Mouse (Mus musculus): ENCODE measurements around the gene Tars2. TPM values are rescaled to one million over a fixed set of nuclear protein-coding genes. Genes with fewer than 3 reads are reported as not detected.

The Tars2 gene
- polyA plus RNA-seq, 1 experiment, result 65.2 TPM

DNA sequence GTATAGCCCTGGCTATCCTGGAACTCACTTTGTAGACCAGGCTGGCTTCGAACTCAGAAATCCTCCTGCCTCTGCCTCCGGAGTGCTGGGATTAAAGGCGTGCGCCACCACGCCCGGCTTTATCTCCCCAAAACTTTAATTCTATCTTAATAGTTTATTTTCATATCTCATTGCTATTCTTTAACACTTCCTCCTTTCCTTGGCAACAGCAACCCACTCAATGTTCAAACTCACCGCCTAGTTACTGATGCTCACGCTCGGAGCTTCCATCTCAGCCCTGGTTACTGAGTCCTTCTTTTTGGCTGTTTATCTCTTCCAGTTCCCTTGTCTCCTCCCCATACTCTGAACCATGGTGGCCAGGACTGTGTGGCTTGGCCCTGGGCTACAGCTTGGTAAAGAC, 27.7 kb downstream of the Tars2 start:
- H3K27ac ChIP-seq (ENCODE audit: control insufficient read depth, insufficient read depth, low read depth, low read length, poor library complexity), result no peak overlapping the region
- TF ChIP-seq POLR2A (IDR thresholded peaks at IDR 0.05; ENCODE audit: borderline replicate concordance, control insufficient read depth, low read depth, low read length) (no peak), CTCF (IDR thresholded peaks at IDR 0.05; ENCODE audit: control insufficient read depth, insufficient read depth, low read length) (no peak)
- H3K4me3 ChIP-seq (replicated peaks; ENCODE audit: control insufficient read depth, low read depth, low read length), result no peak overlapping the region
- H3K4me1 ChIP-seq (ENCODE audit: control insufficient read depth, insufficient read depth, low read length), result no peaks in the 10 kb centered on the region
- WGBS, result 69% methylated on average over 9 of the region's 9 CpGs

DNA sequence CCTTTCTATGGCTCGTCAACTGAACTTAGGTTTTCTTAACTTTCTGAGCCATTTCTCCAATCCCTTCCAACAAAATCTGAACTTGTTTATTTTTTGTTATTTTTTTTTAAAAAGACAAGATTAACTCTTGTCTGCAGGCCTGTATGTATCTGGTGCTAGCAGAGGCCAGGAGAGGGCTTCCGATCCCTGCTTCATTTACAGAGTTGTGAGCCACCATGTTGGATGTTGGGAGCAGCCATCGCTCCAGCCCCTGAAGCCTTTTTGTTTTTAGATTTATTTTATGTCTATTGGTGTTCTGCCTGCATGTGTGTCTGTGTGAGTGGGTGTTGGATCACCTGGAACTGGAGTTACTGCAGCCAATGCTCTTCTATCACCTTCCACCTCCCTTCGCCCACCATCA, 28.2 kb downstream of the Tars2 start:
- 91% methylated on average over 4 of the region's 4 CpGs for WGBS
- Histone ChIP-seq H3K4me3 (replicated peaks; ENCODE audit: control insufficient read depth, low read depth, low read length) (no peak overlapping the region), H3K4me1 (ENCODE audit: control insufficient read depth, insufficient read depth, low read length) (no peaks in the 10 kb centered on the region; the same call in 1 of the 2 replicates), H3K27ac (ENCODE audit: control insufficient read depth, insufficient read depth, low read depth, low read length, poor library complexity) (no peak overlapping the region)
- TF ChIP-seq CTCF (IDR thresholded peaks at IDR 0.05; ENCODE audit: control insufficient read depth, insufficient read depth, low read length), result no peak
- TF ChIP-seq POLR2A (IDR thresholded peaks at IDR 0.05; ENCODE audit: borderline replicate concordance, control insufficient read depth, low read depth, low read length), result no peak

DNA sequence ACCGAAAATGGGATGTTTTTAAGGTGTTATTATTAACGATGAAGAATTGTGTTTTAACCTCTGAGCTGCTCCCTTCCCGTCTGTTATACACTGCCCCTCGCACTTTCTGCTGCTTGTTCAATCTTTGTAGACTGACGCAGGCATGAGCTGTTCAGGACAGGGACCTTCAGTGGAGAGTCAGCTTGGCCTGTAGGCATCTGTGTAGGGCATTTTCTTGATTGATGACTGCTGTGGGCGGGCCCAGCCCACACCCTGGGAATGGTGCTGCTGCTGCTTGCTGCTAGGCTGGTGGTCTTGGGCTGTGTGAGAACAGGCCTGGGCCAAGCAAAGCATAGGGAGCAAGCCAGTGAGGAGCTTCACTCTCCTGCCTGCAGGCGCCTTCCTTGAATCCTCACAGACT, 29.6 kb downstream of the Tars2 start:
- no peak overlapping the region for H3K4me3 ChIP-seq (replicated peaks; ENCODE audit: control insufficient read depth, low read depth, low read length)
- H3K4me1 ChIP-seq (ENCODE audit: control insufficient read depth, insufficient read depth, low read length), result no peaks in the 10 kb centered on the region; the same call in 1 of the 2 replicates
- 86% methylated on average over 7 of the region's 7 CpGs for WGBS
- TF ChIP-seq POLR2A (IDR thresholded peaks at IDR 0.05; ENCODE audit: borderline replicate concordance, control insufficient read depth, low read depth, low read length) (0 out of 2 replicates have a peak, but pooled peaks have one; percentile 19), CTCF (IDR thresholded peaks at IDR 0.05; ENCODE audit: control insufficient read depth, insufficient read depth, low read length) (no peak)
- H3K27ac ChIP-seq (ENCODE audit: control insufficient read depth, insufficient read depth, low read depth, low read length, poor library complexity), result no peak overlapping the region

DNA sequence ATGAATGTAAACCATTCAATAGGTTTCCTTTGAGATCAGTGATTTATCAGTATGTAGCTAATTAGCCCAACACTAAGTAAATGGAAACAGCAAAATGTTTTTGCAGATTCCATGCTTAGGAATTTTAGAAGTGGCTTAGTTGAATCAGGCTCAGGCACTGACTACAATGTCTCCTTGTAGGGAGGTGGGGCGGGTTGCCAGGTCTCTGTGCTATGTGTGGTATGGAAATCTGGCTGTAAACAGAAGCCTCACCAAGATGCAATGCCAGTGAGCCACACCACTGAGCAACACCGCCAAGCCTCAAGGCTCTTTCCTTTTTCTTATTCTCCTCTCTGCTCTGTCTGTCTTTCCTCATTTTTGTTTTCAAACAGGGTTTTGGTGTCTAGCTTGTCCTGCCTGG, 31.1 kb downstream of the Tars2 start:
- no peak for TF ChIP-seq CTCF (IDR thresholded peaks at IDR 0.05; ENCODE audit: control insufficient read depth, insufficient read depth, low read length)
- TF ChIP-seq POLR2A (IDR thresholded peaks at IDR 0.05; ENCODE audit: borderline replicate concordance, control insufficient read depth, low read depth, low read length), result no peak
- WGBS, result 91% methylated on average over 2 of the region's 2 CpGs
- Histone ChIP-seq H3K27ac (ENCODE audit: control insufficient read depth, insufficient read depth, low read depth, low read length, poor library complexity) (no peak overlapping the region), H3K4me3 (replicated peaks; ENCODE audit: control insufficient read depth, low read depth, low read length) (no peak overlapping the region), H3K4me1 (ENCODE audit: control insufficient read depth, insufficient read depth, low read length) (no peaks in the 10 kb centered on the region; the same call in 1 of the 2 replicates)

DNA sequence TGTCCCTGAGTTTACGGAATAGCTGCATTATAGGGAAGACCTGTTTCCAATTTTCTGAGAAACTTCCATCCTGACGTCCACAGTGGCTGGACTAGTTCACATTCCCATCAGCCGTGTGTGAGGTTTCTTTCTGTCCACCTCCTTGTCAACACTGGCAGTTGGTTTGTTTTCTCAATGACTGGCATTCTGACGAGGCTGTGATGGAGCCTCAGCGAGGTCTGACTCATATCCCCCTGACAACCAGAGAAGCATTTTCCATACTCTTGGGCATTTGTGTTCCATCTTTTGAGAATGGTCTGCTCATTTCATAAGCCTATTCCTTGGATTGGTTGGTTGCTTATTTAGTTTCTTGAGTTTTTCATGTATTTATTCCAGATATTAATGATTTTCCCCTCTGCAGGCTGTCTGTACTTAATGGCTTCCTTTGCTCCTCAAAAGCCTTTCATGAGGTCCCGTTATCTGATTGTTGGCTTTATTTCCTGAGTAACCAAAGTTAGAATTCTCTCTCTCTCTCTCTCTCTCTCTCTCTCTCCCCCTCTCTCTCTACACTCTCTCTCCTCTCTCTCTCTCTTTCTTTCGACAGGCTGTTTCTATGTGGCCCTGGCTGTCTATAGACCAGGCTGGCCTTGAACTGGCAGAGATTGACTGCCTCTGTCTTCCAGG, 33.2 kb downstream of the Tars2 start:
- Histone ChIP-seq H3K4me3 (replicated peaks; ENCODE audit: control insufficient read depth, low read depth, low read length) (no peak overlapping the region), H3K27ac (ENCODE audit: control insufficient read depth, insufficient read depth, low read depth, low read length, poor library complexity) (no peak overlapping the region), H3K4me1 (ENCODE audit: control insufficient read depth, insufficient read depth, low read length) (no peaks in the 10 kb centered on the region; the same call in 1 of the 2 replicates)
- 67% methylated on average over 7 of the region's 7 CpGs for WGBS
- TF ChIP-seq CTCF (IDR thresholded peaks at IDR 0.05; ENCODE audit: control insufficient read depth, insufficient read depth, low read length), result no peak

DNA sequence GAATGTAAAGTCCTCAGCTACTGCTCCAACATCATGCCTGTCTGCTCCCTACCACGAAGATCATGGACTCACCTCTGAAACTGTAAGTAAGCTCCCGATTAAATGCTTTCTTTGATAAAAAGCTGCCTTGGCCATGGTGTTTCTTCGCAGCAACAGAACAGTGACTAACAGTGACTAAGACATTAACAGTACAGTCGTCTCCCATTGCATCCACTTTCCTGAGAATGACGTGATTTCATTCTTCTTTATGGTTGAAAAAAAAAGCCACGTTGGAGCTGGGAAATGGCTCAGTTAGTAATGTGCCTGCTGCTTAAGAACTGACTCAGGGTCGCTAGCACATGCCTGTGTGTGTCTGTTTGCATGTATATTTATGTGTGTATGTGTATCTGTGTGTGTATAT, 34.1 kb downstream of the Tars2 start:
- 78% methylated on average over 7 of the region's 7 CpGs for WGBS
- Histone ChIP-seq H3K27ac (ENCODE audit: control insufficient read depth, insufficient read depth, low read depth, low read length, poor library complexity) (no peak overlapping the region), H3K4me3 (replicated peaks; ENCODE audit: control insufficient read depth, low read depth, low read length) (no peak overlapping the region), H3K4me1 (ENCODE audit: control insufficient read depth, insufficient read depth, low read length) (no peaks in the 10 kb centered on the region; the same call in 1 of the 2 replicates)
- TF ChIP-seq POLR2A (IDR thresholded peaks at IDR 0.05; ENCODE audit: borderline replicate concordance, control insufficient read depth, low read depth, low read length) (no peak), CTCF (IDR thresholded peaks at IDR 0.05; ENCODE audit: control insufficient read depth, insufficient read depth, low read length) (no peak)

DNA sequence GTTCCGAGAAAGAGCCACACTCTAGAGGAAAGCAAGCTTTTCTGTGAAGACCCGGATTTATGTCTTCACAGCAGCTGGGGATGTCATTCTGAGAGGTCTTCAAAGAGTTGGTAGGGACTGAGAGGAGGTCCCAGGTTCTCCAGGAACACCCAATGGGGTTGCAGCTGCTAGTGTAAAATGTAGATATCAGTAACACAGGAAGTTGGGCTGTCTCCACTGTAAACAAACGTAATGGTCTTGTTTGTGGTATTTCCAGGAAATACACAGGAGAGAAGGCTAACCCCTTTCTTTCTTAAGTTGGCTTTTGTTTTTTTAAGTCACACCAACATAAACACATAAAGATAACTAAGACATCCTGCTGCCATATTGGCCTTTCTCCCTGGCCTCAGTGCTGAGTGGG, 37.6 kb downstream of the Tars2 start:
- Histone ChIP-seq H3K4me3 (replicated peaks; ENCODE audit: control insufficient read depth, low read depth, low read length) (no peak overlapping the region), H3K4me1 (ENCODE audit: control insufficient read depth, insufficient read depth, low read length) (no peaks in the 10 kb centered on the region; the same call in none of the 2 replicates), H3K27ac (ENCODE audit: control insufficient read depth, insufficient read depth, low read depth, low read length, poor library complexity) (no peak overlapping the region)
- 67% methylated on average over 3 of the region's 3 CpGs for WGBS
- TF ChIP-seq POLR2A (IDR thresholded peaks at IDR 0.05; ENCODE audit: borderline replicate concordance, control insufficient read depth, low read depth, low read length) (no peak), CTCF (IDR thresholded peaks at IDR 0.05; ENCODE audit: control insufficient read depth, insufficient read depth, low read length) (no peak)

DNA sequence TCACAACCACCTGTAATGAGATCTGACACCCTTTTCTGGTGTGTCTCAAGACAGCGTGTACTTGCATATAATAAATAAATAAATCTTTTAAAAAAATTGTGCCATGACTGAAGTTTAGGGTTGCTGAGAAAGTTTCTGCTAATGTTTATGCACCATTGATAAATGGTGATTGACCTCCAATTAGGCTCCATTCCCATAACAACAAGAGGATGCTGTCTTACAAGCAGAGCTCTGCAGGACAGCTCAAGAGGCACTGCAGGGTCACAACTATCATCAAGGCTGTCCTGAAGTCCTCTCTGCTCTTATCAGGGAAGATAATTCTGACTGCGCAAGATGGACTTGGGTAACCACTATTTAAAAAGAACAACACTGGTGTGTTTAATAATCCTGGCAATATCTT, 41.9 kb downstream of the Tars2 start:
- 83% methylated on average over 2 of the region's 2 CpGs for WGBS
- H3K4me1 ChIP-seq (ENCODE audit: control insufficient read depth, insufficient read depth, low read length), result no peaks in the 10 kb centered on the region; the same call in 1 of the 2 replicates
- TF ChIP-seq CTCF (IDR thresholded peaks at IDR 0.05; ENCODE audit: control insufficient read depth, insufficient read depth, low read length) (no peak), POLR2A (IDR thresholded peaks at IDR 0.05; ENCODE audit: borderline replicate concordance, control insufficient read depth, low read depth, low read length) (no peak)
- no peak overlapping the region for H3K27ac ChIP-seq (ENCODE audit: control insufficient read depth, insufficient read depth, low read depth, low read length, poor library complexity)
- H3K4me3 ChIP-seq (replicated peaks; ENCODE audit: control insufficient read depth, low read depth, low read length), result no peak overlapping the region

DNA sequence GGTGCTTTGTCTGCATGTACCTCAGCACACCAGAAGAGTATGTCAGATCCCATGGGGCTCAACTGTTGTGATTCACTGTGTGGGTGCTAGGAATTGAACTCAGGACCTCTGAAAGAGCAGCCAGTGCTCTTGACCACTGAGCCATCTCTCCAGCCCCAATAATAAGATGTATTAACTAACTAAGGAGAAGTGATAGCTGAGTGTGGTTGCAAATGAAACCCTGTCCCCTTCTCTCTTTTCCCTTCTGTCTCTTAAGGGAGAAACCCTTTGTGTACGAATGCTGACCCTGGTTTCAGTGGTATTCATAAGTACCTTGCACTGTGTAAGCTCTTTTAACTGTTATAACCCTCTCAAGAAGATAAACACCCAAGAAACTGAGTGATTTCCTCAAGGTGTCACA, 43.9 kb downstream of the Tars2 start:
- TF ChIP-seq POLR2A (IDR thresholded peaks at IDR 0.05; ENCODE audit: borderline replicate concordance, control insufficient read depth, low read depth, low read length) (no peak), CTCF (IDR thresholded peaks at IDR 0.05; ENCODE audit: control insufficient read depth, insufficient read depth, low read length) (no peak)
- Histone ChIP-seq H3K4me3 (replicated peaks; ENCODE audit: control insufficient read depth, low read depth, low read length) (no peak overlapping the region), H3K27ac (ENCODE audit: control insufficient read depth, insufficient read depth, low read depth, low read length, poor library complexity) (no peak overlapping the region), H3K4me1 (ENCODE audit: control insufficient read depth, insufficient read depth, low read length) (no peaks in the 10 kb centered on the region; the same call in 1 of the 2 replicates)
- WGBS, result 56% methylated on average over 1 of the region's 1 CpGs

Measured in bone marrow, adult 2 months (tissue).